Mouse (Mus musculus) forebrain, embryonic 10.5 days (tissue): ENCODE data around the gene Gtpbp1. TPM values are rescaled to one million over a fixed set of nuclear protein-coding genes. Genes with fewer than 3 reads are reported as not detected.

ENCODE experiments used
- DNase-seq: peaks from one replicate; pipeline ENCODE4 v3.0.0-alpha.2; 2017; ENCODE audit warnings: low spot score; ENCODE audit errors: extremely low spot score
- H3K27ac ChIP-seq: fragments of 300-500 bp; sonication (generic); 2 replicates; pipeline ENCODE4 v1.5.1; 2016; ENCODE audit warnings: mild to moderate bottlenecking
- H3K27me3 ChIP-seq: fragments of 300-500 bp; sonication (generic); 2 replicates; pipeline ENCODE4 v1.6.1; 2016; ENCODE audit warnings: mild to moderate bottlenecking; ENCODE audit not compliant: poor library complexity, severe bottlenecking
- H3K36me3 ChIP-seq: fragments of 300-500 bp; sonication (generic); replicated peaks from 2 replicates; pipeline ENCODE4 v1.6.1; 2016; ENCODE audit warnings: mild to moderate bottlenecking, moderate library complexity
- H3K4me1 ChIP-seq: fragments of 300-500 bp; sonication (generic); 2 replicates; pipeline ENCODE4 v1.6.1; 2016
- H3K4me3 ChIP-seq: fragments of 300-500 bp; sonication (generic); 2 replicates; pipeline ENCODE4 v1.5.1; 2016; ENCODE audit warnings: mild to moderate bottlenecking, moderate library complexity
- H3K9me3 ChIP-seq: fragments of 300-500 bp; sonication (generic); 2 replicates; pipeline ENCODE4 v1.6.1; 2016; ENCODE audit warnings: mild to moderate bottlenecking, moderate library complexity
- WGBS: fragments of 180-500 bp; shearing (Covaris S2); methylation state at CpG from one replicate; pipeline ENCODE4 v1.1.7; 2016; 5-methylcytosine and 5-hydroxymethylcytosine counted together
- polyA plus RNA-seq: library from polyadenylated mRNA; unstranded; fragments of >200 nt; fragmentation: Nextera tagmentation; extraction: Ambion mirVana; gene quantifications from 2 replicates; pipeline ENCODE4 v1.2.1, GENCODE M21; 2016

Gene Gtpbp1
- polyA plus RNA-seq, 1 experiment from 2014 or later: 48.3 TPM

- WGBS: under 1% methylated on average over 72 of the region's 72 CpGs
- peak; percentile 96 for DNase-seq
- Histone ChIP-seq H3K4me1 (peaks cover 81% of the 10 kb centered on the region), H3K27ac (peak within 1 kb of the TSS; percentile 93), H3K27me3 (peaks cover 4% of the 10 kb centered on the region; the same call in 1 of the 2 replicates), H3K9me3 (no peaks in the 10 kb centered on the region), H3K4me3 (peak within 1 kb of the TSS; percentile 96), H3K36me3 (peaks cover 8% of the 10 kb centered on the region; the same call in 1 of the 2 replicates)
These were observed 2.9 kb upstream of the Gtpbp1 start, which contains the start of gene Josd1 for GRCm38 (mm10) chr15:79687646-79688267. Josd1 (minus strand) TSS chr15:79687919.

GRCm38 (mm10) chr15:79688268-79688956, 2.2 kb upstream of the Gtpbp1 start:
- DNase-seq: no peak
- H3K4me1 ChIP-seq: peaks cover 82% of the 10 kb centered on the region
- peaks cover 8% of the 10 kb centered on the region; the same call in 1 of the 2 replicates for H3K36me3 ChIP-seq
- no peaks in the 10 kb centered on the region for H3K9me3 ChIP-seq
- H3K27me3 ChIP-seq: peaks cover 4% of the 10 kb centered on the region; the same call in 1 of the 2 replicates
- peak overlapping the region; percentile 96 for H3K4me3 ChIP-seq
- 4% methylated on average over 8 of the region's 8 CpGs for whole genome bisulfite sequencing
- H3K27ac ChIP-seq: peak overlapping the region; percentile 93

- Histone ChIP-seq H3K27ac (peak overlapping the region; percentile 95), H3K27me3 (peaks cover 4% of the 10 kb centered on the region; the same call in 1 of the 2 replicates), H3K36me3 (peaks cover 14% of the 10 kb centered on the region), H3K4me1 (peaks cover 77% of the 10 kb centered on the region), H3K9me3 (no peaks in the 10 kb centered on the region), H3K4me3 (peak overlapping the region; percentile 98)
- no peak for DNase-seq
- 16% methylated on average over 24 of the region's 24 CpGs for WGBS
These were observed 801 bp upstream of the Gtpbp1 start for GRCm38 (mm10) chr15:79689662-79690425.

- WGBS: under 1% methylated on average over 53 of the region's 53 CpGs
- peaks cover 67% of the 10 kb centered on the region for H3K4me1 ChIP-seq
- peak overlapping the region; percentile 95 for H3K27ac ChIP-seq
- DNase-seq: no peak
- H3K36me3 ChIP-seq: peaks cover 24% of the 10 kb centered on the region
- H3K27me3 ChIP-seq: peaks cover 4% of the 10 kb centered on the region; the same call in 1 of the 2 replicates
- peak overlapping the region; percentile 98 for H3K4me3 ChIP-seq
- no peaks in the 10 kb centered on the region for H3K9me3 ChIP-seq
These were observed 421 bp downstream of the Gtpbp1 start for GRCm38 (mm10) chr15:79691023-79691508.

GRCm38 (mm10) chr15:79692334-79692733, 1.7 kb downstream of the Gtpbp1 start:
- H3K4me3 ChIP-seq: peak overlapping the region; percentile 98
- 89% methylated on average over 5 of the region's 5 CpGs for WGBS

GRCm38 (mm10) chr15:79693740-79694139, 3.1 kb downstream of the Gtpbp1 start:
- 88% methylated on average over 11 of the region's 11 CpGs for WGBS
- no peaks in the 10 kb centered on the region for H3K9me3 ChIP-seq
- H3K4me1 ChIP-seq: peaks cover 68% of the 10 kb centered on the region
- DNase-seq: no peak
- H3K27me3 ChIP-seq: peaks cover 4% of the 10 kb centered on the region; the same call in 1 of the 2 replicates
- peak overlapping the region; percentile 16; the same call in 1 of the 2 replicates for H3K4me3 ChIP-seq
- no peak overlapping the region for H3K27ac ChIP-seq
- H3K36me3 ChIP-seq: peaks cover 48% of the 10 kb centered on the region

More at GRCm38 (mm10) chr15:79692334-79692733, 1.7 kb downstream of the Gtpbp1 start:
- no peak overlapping the region for H3K27ac ChIP-seq
- H3K9me3 ChIP-seq: no peaks in the 10 kb centered on the region
- H3K36me3 ChIP-seq: peaks cover 37% of the 10 kb centered on the region
- H3K27me3 ChIP-seq: peaks cover 4% of the 10 kb centered on the region; the same call in 1 of the 2 replicates
- peaks cover 68% of the 10 kb centered on the region for H3K4me1 ChIP-seq
- DNase-seq: no peak

- Histone ChIP-seq H3K36me3 (peaks cover 54% of the 10 kb centered on the region), H3K4me1 (peaks cover 61% of the 10 kb centered on the region), H3K9me3 (no peaks in the 10 kb centered on the region), H3K4me3 (no peak overlapping the region), H3K27ac (no peak overlapping the region), H3K27me3 (no peaks in the 10 kb centered on the region)
- WGBS: 93% methylated on average over 4 of the region's 4 CpGs
- DNase-seq: no peak
These were observed 3.9 kb downstream of the Gtpbp1 start for GRCm38 (mm10) chr15:79694512-79694911.

GRCm38 (mm10) chr15:79695516-79695915, 4.9 kb downstream of the Gtpbp1 start:
- Histone ChIP-seq H3K4me1 (peaks cover 54% of the 10 kb centered on the region), H3K4me3 (no peak overlapping the region), H3K36me3 (peaks cover 56% of the 10 kb centered on the region), H3K9me3 (no peaks in the 10 kb centered on the region), H3K27me3 (no peaks in the 10 kb centered on the region), H3K27ac (no peak overlapping the region)
- no peak for DNase-seq
- 76% methylated on average over 3 of the region's 3 CpGs for WGBS

- Histone ChIP-seq H3K27ac (no peak overlapping the region), H3K36me3 (peaks cover 56% of the 10 kb centered on the region), H3K4me1 (peaks cover 47% of the 10 kb centered on the region), H3K27me3 (no peaks in the 10 kb centered on the region), H3K9me3 (no peaks in the 10 kb centered on the region), H3K4me3 (no peak overlapping the region)
- DNase-seq: no peak
- 92% methylated on average over 2 of the region's 2 CpGs for WGBS
These were observed 5.9 kb downstream of the Gtpbp1 start for GRCm38 (mm10) chr15:79696508-79696907.

- 86% methylated on average over 6 of the region's 6 CpGs for WGBS
- Histone ChIP-seq H3K27ac (0 out of 2 replicates have a peak overlapping the region, but pooled peaks have one; percentile 16), H3K27me3 (no peaks in the 10 kb centered on the region), H3K4me3 (no peak overlapping the region), H3K9me3 (no peaks in the 10 kb centered on the region), H3K36me3 (peaks cover 56% of the 10 kb centered on the region), H3K4me1 (peaks cover 42% of the 10 kb centered on the region)
- DNase-seq: no peak
These were observed 6.4 kb downstream of the Gtpbp1 start for GRCm38 (mm10) chr15:79697011-79697410.

GRCm38 (mm10) chr15:79697558-79698187, 7.0 kb downstream of the Gtpbp1 start:
- WGBS: 87% methylated on average over 9 of the region's 9 CpGs
- Histone ChIP-seq H3K4me3 (no peak overlapping the region), H3K27ac (0 out of 2 replicates have a peak overlapping the region, but pooled peaks have one; percentile 16), H3K27me3 (no peaks in the 10 kb centered on the region), H3K36me3 (peaks cover 56% of the 10 kb centered on the region), H3K4me1 (peaks cover 36% of the 10 kb centered on the region), H3K9me3 (no peaks in the 10 kb centered on the region)
- no peak for DNase-seq
